Mouse (Mus musculus): ENCODE data around the gene Tbc1d1.

Gene Tbc1d1

DNA sequence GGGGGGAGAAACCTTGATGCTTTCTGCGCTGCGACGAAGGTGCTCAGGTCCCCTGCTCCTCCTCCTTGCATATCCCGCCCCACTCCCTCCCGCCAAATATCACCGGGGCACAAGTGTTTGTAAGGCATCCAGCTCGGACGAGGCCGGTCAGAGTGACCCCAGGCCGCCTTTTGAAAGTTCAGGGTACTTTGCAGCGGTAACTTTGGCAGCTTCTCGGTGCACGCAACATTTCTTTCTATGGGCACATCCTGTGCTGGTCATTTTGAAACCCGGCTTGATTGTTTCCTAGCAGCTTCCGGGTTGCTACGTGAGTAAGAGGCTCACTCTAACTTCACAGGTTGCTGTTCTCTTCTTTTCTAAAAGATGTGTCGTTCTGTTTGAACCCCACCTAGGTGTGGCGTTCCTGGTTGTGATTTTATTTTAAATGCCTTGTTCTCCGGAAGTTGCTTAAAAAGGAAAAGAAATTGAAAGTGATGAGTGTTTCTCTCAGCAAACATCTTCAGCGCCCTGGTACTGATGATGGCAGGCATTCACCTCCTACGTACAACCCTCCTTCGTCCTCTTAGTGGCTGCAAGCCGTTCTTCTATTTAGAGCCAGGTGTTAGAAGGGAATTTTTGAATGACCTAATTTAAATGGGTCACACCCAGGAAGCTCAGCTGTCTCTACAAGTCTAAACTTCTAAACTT is 4.7 kb downstream of the Tbc1d1 start:
- no peak for DNase-seq (ENCODE audit: low spot score in 2 of 2)

DNA sequence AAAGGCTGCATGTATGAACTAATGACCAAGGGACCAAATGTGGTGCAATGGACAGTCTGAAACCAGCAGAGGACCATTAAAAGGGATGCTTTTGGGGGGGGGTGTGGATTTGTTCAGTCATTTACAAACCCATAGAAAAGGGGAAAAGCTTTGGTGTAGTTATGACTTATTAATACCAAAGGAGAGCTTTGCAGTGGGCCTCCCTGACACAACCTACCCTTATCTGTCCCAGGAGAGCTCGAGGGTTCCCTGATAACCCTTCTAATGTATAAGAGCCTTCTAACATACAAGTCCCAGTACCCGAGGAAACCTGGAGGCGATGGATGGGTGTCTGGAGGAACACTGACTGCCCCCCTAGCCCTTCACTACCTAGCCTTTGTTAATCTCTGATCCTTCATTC is 5.8 kb downstream of the Tbc1d1 start:
- no peak for DNase-seq (ENCODE audit: low spot score in 2 of 2)

GRCm38 (mm10) chr5:64162582-64162981 is 6.5 kb downstream of the Tbc1d1 start:
- no peak for DNase-seq (ENCODE audit: low spot score in 2 of 2)

- no peak for DNase-seq (ENCODE audit: low spot score in 2 of 2)
Measured at GRCm38 (mm10) chr5:64164414-64164813, 8.3 kb downstream of the Tbc1d1 start.

DNA sequence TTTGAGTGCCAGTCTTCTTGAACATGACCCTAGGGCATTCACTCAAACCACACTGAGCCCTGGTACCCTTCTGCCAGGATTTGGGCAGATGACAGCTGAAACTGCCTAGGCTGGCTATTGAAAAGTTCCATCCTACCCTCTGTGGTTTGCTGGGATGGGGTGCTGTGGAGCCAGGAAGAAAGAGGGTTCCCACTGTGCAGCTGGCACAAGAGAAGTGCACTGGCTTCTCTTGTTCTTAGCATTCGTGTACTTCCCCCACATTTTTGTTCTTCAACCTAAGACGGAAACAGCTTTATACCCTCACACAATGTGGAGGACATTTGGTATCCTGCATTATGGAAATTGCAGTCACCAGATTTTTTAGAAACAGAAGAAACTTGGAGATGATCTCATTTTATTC is 9.7 kb downstream of the Tbc1d1 start:
- no peak for DNase-seq (ENCODE audit: low spot score in 2 of 2)

- DNase-seq (ENCODE audit: low spot score in 2 of 2) = no peak
Measured at GRCm38 (mm10) chr5:64168990-64169540, 13.0 kb downstream of the Tbc1d1 start.

DNA sequence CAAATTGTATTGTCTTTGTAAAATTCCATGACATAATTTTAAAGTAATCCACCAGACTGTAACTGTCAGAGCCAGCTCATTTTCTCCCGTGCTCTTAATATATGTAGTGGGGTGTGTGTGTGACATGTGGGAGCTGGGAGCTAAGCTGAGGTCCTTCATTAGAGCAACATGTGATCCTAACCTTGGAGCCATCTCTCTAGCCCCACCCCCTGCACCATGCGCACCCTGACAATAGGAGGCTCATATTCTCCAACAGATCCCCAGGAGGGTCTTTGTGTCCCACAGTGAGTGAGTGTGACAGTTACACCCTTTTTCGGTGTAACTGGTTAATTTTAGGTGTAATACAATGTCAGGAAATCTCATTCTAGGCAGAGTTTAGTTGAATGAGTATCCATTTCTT is 16.8 kb downstream of the Tbc1d1 start:
- DNase-seq (ENCODE audit: low spot score in 2 of 2) = no peak

GRCm38 (mm10) chr5:64173302-64173701 is 17.2 kb downstream of the Tbc1d1 start:
- DNase-seq (ENCODE audit: low spot score in 2 of 2) = no peak

DNA sequence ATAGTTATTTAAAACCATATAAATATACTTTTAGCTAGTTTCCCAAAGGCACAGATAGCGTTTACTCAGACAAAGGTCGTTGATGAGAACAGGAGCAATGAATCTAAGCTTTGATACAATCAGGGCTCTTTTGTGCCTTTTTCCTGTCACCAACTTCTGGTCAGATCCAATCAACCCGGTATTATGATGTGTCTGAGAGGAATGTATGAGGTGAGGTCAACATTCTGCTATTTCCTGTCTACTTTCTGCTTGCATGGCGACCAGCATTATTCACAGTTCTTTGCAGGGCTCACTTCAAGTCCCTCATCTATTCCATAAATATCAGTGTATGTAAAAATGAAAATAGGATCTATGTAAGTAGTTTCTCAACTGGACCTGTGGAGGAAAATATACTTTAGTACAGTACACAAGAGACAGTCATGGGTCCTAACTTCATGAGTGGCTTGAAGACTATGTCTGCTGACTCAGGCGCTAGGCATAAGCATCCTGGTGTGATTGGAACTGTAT is 18.4 kb downstream of the Tbc1d1 start:
- no peak for DNase-seq (ENCODE audit: low spot score in 2 of 2)

DNA sequence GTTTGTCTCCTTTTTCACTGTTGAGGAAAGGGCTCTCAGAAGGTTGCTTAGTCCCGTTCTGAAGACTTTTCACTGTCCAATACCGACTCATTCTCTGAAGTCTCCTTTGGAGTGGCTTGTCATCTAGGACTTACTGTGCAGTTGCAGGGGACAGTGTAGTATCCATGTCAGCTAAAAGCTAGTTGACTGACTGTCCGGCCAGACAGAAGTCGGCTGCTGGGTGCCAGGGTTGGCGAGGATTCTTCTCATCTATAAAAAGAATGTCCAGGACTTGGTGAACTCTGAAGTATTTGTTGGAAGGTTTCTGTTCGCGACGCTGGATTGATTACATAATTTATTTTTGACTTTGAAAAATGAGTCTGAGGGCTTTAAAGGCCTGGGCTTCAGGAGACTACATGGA is 24.4 kb downstream of the Tbc1d1 start:
- DNase-seq (ENCODE audit: low spot score in 2 of 2) = no peak

DNA sequence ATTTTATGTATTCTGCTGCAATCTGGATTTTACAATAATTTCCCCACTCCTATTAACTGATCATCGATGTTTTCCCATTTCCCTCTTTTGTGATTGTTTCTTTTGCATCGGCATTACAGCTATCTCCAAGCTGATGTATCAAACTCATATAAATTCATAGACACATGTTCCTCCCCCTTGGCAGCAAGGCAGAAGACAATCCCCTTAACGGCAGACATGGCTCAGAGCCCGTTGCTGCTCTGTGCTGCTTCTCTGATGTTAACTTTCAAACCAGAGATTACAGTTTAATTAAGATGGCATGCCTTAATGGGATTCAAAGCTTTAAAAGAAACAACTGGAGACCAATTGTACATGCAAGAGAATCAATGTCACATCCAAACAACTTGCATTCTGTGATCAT is 27.6 kb downstream of the Tbc1d1 start:
- DNase-seq (ENCODE audit: low spot score in 2 of 2) = no peak

DNA sequence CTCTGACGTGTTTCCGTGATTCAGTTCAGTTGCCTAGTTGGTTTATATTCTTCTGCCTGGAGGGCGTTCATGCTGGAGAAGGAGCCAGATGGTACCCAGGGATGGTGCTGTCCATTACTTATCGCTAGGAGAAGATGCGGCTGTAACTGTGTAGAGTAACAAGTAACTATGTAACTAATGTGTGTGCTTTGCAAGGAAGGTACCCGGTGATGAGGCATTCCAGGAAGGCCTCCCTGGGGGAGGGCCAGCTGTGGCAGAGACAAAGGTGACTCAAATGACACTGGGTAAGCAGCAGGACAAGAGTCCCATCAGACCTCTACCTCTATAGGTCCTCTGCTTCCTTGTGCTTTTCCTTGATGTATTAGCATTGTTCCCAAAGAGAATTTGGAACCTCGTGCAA is 29.2 kb downstream of the Tbc1d1 start:
- DNase-seq (ENCODE audit: low spot score in 2 of 2) = no peak

DNA sequence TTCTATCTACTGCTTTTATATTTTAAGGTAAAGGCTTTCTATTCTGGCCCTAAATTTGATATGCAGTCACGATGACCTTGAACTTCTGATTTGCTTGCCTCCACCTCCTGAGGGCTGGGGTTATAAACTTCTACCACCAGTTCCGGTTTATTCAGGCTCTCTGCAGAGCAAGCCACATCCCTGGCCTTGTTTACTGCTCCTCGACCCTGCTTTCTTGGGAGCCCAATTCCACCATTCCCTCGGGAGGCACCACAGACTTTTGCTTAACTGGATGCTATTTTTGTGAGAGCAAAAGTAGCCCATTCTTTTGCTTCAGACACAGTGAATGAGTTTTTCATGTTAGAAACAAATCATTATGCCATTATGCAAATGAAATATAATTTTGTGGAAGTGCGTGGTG is 30.5 kb downstream of the Tbc1d1 start:
- DNase-seq (ENCODE audit: low spot score in 2 of 2) = no peak

GRCm38 (mm10) chr5:64188083-64188648 is 32.1 kb downstream of the Tbc1d1 start:
- DNase-seq (ENCODE audit: low spot score in 2 of 2) = no peak

- DNase-seq (ENCODE audit: low spot score in 2 of 2) = no peak
Measured at GRCm38 (mm10) chr5:64190892-64191291, 34.8 kb downstream of the Tbc1d1 start.

DNA sequence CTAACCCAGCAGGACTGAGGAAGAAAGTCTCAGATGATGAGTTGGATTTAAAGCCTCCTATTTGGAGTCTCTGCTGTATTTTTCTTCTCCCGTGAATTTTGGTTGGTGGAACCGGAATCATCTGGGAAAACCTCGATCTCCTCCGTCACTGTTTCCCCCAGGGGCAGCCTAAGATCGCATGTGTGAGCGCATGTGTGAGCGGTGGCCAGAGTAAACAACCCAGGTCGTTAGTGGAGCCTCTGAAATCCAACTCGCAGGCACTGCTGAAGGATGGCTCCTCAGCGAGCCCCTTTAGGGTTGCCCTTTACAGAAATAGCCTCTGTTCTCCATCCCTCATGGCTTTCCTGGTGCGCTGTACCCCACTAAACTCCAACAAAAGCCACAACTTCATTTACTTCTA is 37.2 kb downstream of the Tbc1d1 start:
- no peak for DNase-seq (ENCODE audit: low spot score in 2 of 2)

GRCm38 (mm10) chr5:64196250-64196865 is 40.3 kb downstream of the Tbc1d1 start:
- DNase-seq (ENCODE audit: low spot score in 2 of 2) = peak in 1 of 2 experiments; percentile 19

- DNase-seq (ENCODE audit: low spot score in 2 of 2) = no peak
Measured at GRCm38 (mm10) chr5:64196866-64197321, 40.8 kb downstream of the Tbc1d1 start.

GRCm38 (mm10) chr5:64198624-64199023 is 42.5 kb downstream of the Tbc1d1 start:
- DNase-seq (ENCODE audit: low spot score in 2 of 2) = no peak

- DNase-seq (ENCODE audit: low spot score in 2 of 2) = no peak
Measured at GRCm38 (mm10) chr5:64201071-64201470, 45.0 kb downstream of the Tbc1d1 start.

GRCm38 (mm10) chr5:64202306-64202705 is 46.2 kb downstream of the Tbc1d1 start:
- DNase-seq (ENCODE audit: low spot score in 2 of 2) = no peak

DNA sequence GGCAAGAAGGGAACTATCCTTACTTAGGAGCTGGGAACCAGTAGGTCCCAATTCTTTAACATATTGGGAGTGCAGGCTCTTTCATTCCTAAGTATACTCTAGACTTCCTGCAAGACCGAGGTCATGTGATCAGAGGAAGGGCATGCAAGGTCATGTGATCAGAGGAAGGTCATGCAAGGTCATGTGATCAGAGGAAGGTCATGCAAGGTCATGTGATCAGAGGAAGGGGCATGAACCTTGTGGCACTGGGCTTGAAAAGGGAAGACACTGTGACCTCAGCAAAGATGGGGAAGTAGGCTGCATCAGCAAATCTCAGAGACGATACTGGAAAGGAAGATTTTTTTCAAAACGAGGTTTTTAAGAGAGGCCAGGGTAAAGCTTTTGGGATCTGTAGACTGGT is 49.5 kb downstream of the Tbc1d1 start:
- no peak for DNase-seq (ENCODE audit: low spot score in 2 of 2)

DNA sequence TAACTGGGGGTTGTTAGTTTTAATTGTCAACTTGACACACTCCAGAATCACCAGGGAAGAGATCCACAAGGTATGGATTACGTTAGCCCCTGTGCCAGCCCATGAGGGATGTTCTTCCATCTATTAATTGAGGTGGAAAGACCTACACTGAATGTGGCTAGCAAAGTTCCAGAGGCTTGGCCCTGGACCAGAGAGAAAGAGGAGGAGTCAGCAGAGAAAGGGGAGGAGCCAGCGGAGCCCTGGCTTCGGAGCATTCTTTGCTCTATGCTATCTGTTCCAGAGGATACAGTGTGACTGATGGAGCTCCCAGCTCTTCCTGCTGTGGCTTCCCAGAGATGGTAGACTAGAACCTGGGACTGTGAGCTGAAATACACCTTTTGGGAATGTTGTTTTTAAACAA is 50.3 kb downstream of the Tbc1d1 start:
- no peak for DNase-seq (ENCODE audit: low spot score in 2 of 2)
